Mouse (Mus musculus): Measurements from ENCODE around the gene Cyfip1.

DNA sequence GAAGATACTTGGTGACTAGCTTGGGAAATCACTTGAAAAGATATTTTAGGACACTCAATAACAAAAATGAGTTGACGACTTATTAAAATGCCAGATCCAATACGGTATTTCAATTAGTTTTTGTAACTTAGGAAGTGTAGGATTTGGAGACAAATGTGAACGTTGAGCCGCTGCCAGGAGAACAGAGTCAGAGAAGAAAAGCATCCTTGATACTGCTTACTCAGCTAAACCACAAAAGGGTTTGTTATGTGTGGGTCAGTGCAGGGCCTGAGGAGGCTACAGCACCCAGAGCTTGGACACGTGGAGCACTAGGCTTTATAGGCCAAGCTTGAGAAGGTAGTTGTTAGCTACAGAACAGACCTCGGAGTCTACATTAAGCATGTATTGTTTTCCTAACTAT lies 18.4 kb downstream of the Cyfip1 start:
- TF ChIP-seq CTCF (IDR thresholded peaks at IDR 0.05) (no peak), EP300 (IDR thresholded peaks at IDR 0.05) (no peak)
